8 mouse cellular contexts compared by ENCODE assay signal in genomic region chr8:84722530-84722849, GRCm38 (mm10). TPM values are rescaled to one million over a fixed set of nuclear protein-coding genes. Genes with fewer than 3 reads are reported as not detected.
DNase-seq lines count a peak whose midpoint lies in the region; ATAC-seq and TF ChIP-seq lines count a peak whose summit lies in the region.

No protein-coding gene starts in this region.

- intact Hi-C loops in heart, adult 2 months (cut with DNase I), result no loop called here

- H3K9me3 ChIP-seq in forebrain, embryonic 14.5 days (replicated peaks; ENCODE audit: control insufficient read depth, low read length), result no peaks in the 10 kb centered on the region
- no peaks in the 10 kb centered on the region for H3K9me3 ChIP-seq in liver, embryonic 14.5 days (ENCODE audit: control insufficient read depth, low read length)

- H3K4me3 ChIP-seq in heart, adult 2 months, result no peak overlapping the region
- H3K4me3 ChIP-seq in C2C12 (ENCODE audit: insufficient read depth, poor library complexity, severe bottlenecking), result no peak overlapping the region
- H3K4me3 ChIP-seq in forebrain, embryonic 14.5 days (ENCODE audit: low read depth, low read length), result no peak overlapping the region
- H3K4me3 ChIP-seq in liver, embryonic 14.5 days (ENCODE audit: insufficient read depth in 1 of 2, low read depth in 2 of 2, low read length in 2 of 2), result peak overlapping the region; percentile 66 to 73

- TF ChIP-seq CTCF in heart, adult 2 months (IDR thresholded peaks at IDR 0.05), result no peak
- TF ChIP-seq CTCF in C2C12 (IDR thresholded peaks at IDR 0.05; ENCODE audit: control insufficient read depth, insufficient read depth, insufficient read length), result no peak
- no peak for TF ChIP-seq CTCF in liver, embryonic 14.5 days (IDR thresholded peaks at IDR 0.05; ENCODE audit: low read depth)

- no peak; the same call in 1 of the 2 replicates for ATAC-seq in forebrain, embryonic 14.5 days
- ATAC-seq in liver, embryonic 14.5 days (ENCODE audit: insufficient read depth), result peak; percentile 7

- no peak overlapping the region for H3K4me2 ChIP-seq in forebrain, embryonic 14.5 days (ENCODE audit: low read length)
- peak overlapping the region; percentile 100 for H3K4me2 ChIP-seq in liver, embryonic 14.5 days (ENCODE audit: low read depth)

- no peak for TF ChIP-seq POLR2A in heart, adult 2 months (IDR thresholded peaks at IDR 0.05; ENCODE audit: insufficient read depth, low read depth, low read length)

- no peaks in the 10 kb centered on the region for H3K79me2 ChIP-seq in heart, adult 2 months (replicated peaks; ENCODE audit: control insufficient read depth, insufficient read depth, low read length)
- peaks cover 12% of the 10 kb centered on the region for H3K79me2 ChIP-seq in C2C12 (ENCODE audit: control insufficient read depth, insufficient read depth)

- no peaks in the 10 kb centered on the region for H3K27me3 ChIP-seq in heart, adult 2 months (ENCODE audit: control insufficient read depth, insufficient read depth, low read length)
- no peaks in the 10 kb centered on the region for H3K27me3 ChIP-seq in C2C12 (ENCODE audit: control insufficient read depth, insufficient read depth, insufficient read length)
- no peaks in the 10 kb centered on the region for H3K27me3 ChIP-seq in forebrain, embryonic 14.5 days (replicated peaks; ENCODE audit: control insufficient read depth, insufficient read depth, low read length)
- no peaks in the 10 kb centered on the region for H3K27me3 ChIP-seq in liver, embryonic 14.5 days (ENCODE audit: control insufficient read depth, insufficient read depth, low read length)

- WGBS in heart, adult 2 months, result 51% methylated on average over 6 of the region's 6 CpGs
- WGBS in forebrain, embryonic 14.5 days, result 43% methylated on average over 6 of the region's 6 CpGs
- 33% methylated on average over 6 of the region's 6 CpGs for WGBS in liver, embryonic 14.5 days (ENCODE audit: insufficient replicate concordance)

- peak overlapping the region; percentile 41 for H3K9ac ChIP-seq in heart, adult 2 months (ENCODE audit: low read depth, low read length)
- H3K9ac ChIP-seq in forebrain, embryonic 14.5 days (ENCODE audit: low read length), result peak overlapping the region; percentile 54; the same call in 1 of the 2 replicates
- H3K9ac ChIP-seq in liver, embryonic 14.5 days (replicated peaks), result peak overlapping the region; percentile 92

- H3K79me3 ChIP-seq in C2C12 (ENCODE audit: low read depth), result no peaks in the 10 kb centered on the region

- H3K27ac ChIP-seq in heart, adult 2 months, result peak overlapping the region; percentile 62
- H3K27ac ChIP-seq in forebrain, embryonic 14.5 days (ENCODE audit: low read depth, low read length), result peak overlapping the region; percentile 93
- peak overlapping the region; percentile 96 for H3K27ac ChIP-seq in liver, embryonic 14.5 days

- H3K36me3 ChIP-seq in heart, adult 2 months (ENCODE audit: control insufficient read depth, insufficient read depth, low read length), result peaks cover 19% of the 10 kb centered on the region
- peaks cover 76% of the 10 kb centered on the region for H3K36me3 ChIP-seq in C2C12 (ENCODE audit: control insufficient read depth, insufficient read depth)
- H3K36me3 ChIP-seq in forebrain, embryonic 14.5 days (ENCODE audit: control insufficient read depth, insufficient read depth, low read length), result peaks cover 91% of the 10 kb centered on the region
- H3K36me3 ChIP-seq in liver, embryonic 14.5 days (replicated peaks; ENCODE audit: control insufficient read depth, insufficient read depth, low read depth), result peaks cover 2% of the 10 kb centered on the region

- peak overlapping the region; percentile 49 for H3ac ChIP-seq in C2C12 (ENCODE audit: control insufficient read depth, insufficient read length, low read depth)

- no peak for DNase-seq in heart, adult 2 months
- no peak for DNase-seq in heart, postnatal 4 days
- DNase-seq in forebrain, embryonic 14.5 days (ENCODE audit: low spot score), result no peak
- DNase-seq in liver, embryonic 14.5 days (ENCODE audit: low read depth in 3 of 3, low spot score in 3 of 3), result no peak
- no peak for DNase-seq in spleen, adult 12 weeks (ENCODE audit: low spot score)
- DNase-seq in right cerebral cortex, postnatal 14 days, result no peak
- DNase-seq in spleen, postnatal 14 days (ENCODE audit: low spot score in 2 of 2), result no peak

- H3K4me1 ChIP-seq in heart, adult 2 months (ENCODE audit: control insufficient read depth, insufficient read depth, low read length), result peaks cover 42% of the 10 kb centered on the region
- peaks cover 45% of the 10 kb centered on the region for H3K4me1 ChIP-seq in forebrain, embryonic 14.5 days (ENCODE audit: control insufficient read depth, insufficient read depth, low read length)
- peaks cover 51 to 54% of the 10 kb centered on the region in 2 experiments for H3K4me1 ChIP-seq in liver, embryonic 14.5 days (replicated peaks; ENCODE audit: control insufficient read depth in 2 of 2, insufficient read depth in 2 of 2, low read length in 1 of 2)

- no peak for TF ChIP-seq EP300 in heart, adult 2 months (IDR thresholded peaks at IDR 0.05; ENCODE audit: insufficient read depth, low read depth, low read length)
- no peak for TF ChIP-seq EP300 in liver, embryonic 14.5 days (IDR thresholded peaks at IDR 0.05; ENCODE audit: low read depth)

TF ChIP-seq in C2C12, 6 proteins besides CTCF, POLR2A, EP300 and RAD21:
- TF ChIP-seq MYOG (IDR thresholded peaks at IDR 0.05; ENCODE audit: control insufficient read depth, extremely low read depth, insufficient read length) (no peak), FOSL1 (IDR thresholded peaks at IDR 0.05; ENCODE audit: insufficient read depth, low read length, poor library complexity, severe bottlenecking) (no peak), USF1 (IDR thresholded peaks at IDR 0.05; ENCODE audit: low read depth) (no peak), MYOD1 (IDR thresholded peaks at IDR 0.05; ENCODE audit: control insufficient read depth, insufficient read length, low read depth) (no peak), MAX (IDR thresholded peaks at IDR 0.05) (no peak), CEBPB (IDR thresholded peaks at IDR 0.05; ENCODE audit: low read depth) (no peak)
TF ChIP-seq in C2C12: peak in this region for 0.

RNA-seq across cellular contexts. Expression of gene G430095P16Rik, which starts 0.3 kb away (rescaled TPM):
- under 1 TPM in 1 of 2 experiments, not detected in 1; 0.55 TPM for total RNA-seq in heart, adult 2 months (2021)
- 0.70 TPM in 1 of 2 replicates, not detected in the other for polyA plus RNA-seq in heart, adult 2 months (2012; rRNA removed)
- 1 to 10 TPM; 1.1 to 1.3 TPM for total RNA-seq in heart, postnatal 4 days (2021)
- polyA plus RNA-seq in C2C12 (2012; fragmentation: generic; extraction: Trizol), result 2.9 TPM
- polyA plus RNA-seq in forebrain, embryonic 14.5 days (2014; fragmentation: Nextera tagmentation; extraction: Ambion mirVana), result 1.5 and 1.7 TPM in 2 replicates
- 10.9 and 11.9 TPM in 2 replicates for polyA plus RNA-seq in liver, embryonic 14.5 days (2012; rRNA removed)
- 8.3 and 10.3 TPM in 2 replicates for polyA plus RNA-seq in liver, embryonic 14.5 days (2014; fragmentation: Nextera tagmentation; extraction: Ambion mirVana)

RNA-seq across cellular contexts. Expression of gene Lyl1, which starts 21.2 kb away (rescaled TPM):
- total RNA-seq in heart, adult 2 months (2021), result 1 to 10 TPM; 3.0 to 3.7 TPM
- 4.0 and 7.7 TPM in 2 replicates for polyA plus RNA-seq in heart, adult 2 months (2012; rRNA removed)
- 10 to 100 TPM in 1 of 2 experiments, 1 to 10 TPM in 1; 9.6 to 10.6 TPM for total RNA-seq in heart, postnatal 4 days (2021)
- polyA plus RNA-seq in C2C12 (2012; fragmentation: generic; extraction: Trizol), result 0.04 TPM
- polyA plus RNA-seq in forebrain, embryonic 14.5 days (2014; fragmentation: Nextera tagmentation; extraction: Ambion mirVana), result 2.9 and 3.8 TPM in 2 replicates
- polyA plus RNA-seq in liver, embryonic 14.5 days (2012; rRNA removed), result 45.4 and 46.2 TPM in 2 replicates
- polyA plus RNA-seq in liver, embryonic 14.5 days (2014; fragmentation: Nextera tagmentation; extraction: Ambion mirVana), result 55.6 and 57.7 TPM in 2 replicates

RNA-seq across cellular contexts. Expression of gene Nacc1, which starts 34.8 kb away (rescaled TPM):
- 10 to 100 TPM; 30.5 to 31.0 TPM for total RNA-seq in heart, adult 2 months (2021)
- polyA plus RNA-seq in heart, adult 2 months (2012; rRNA removed), result 45.3 and 50.5 TPM in 2 replicates
- total RNA-seq in heart, postnatal 4 days (2021), result 10 to 100 TPM; 65.0 to 68.7 TPM
- 81.5 TPM for polyA plus RNA-seq in C2C12 (2012; fragmentation: generic; extraction: Trizol)
- 17.0 and 17.6 TPM in 2 replicates for polyA plus RNA-seq in forebrain, embryonic 14.5 days (2014; fragmentation: Nextera tagmentation; extraction: Ambion mirVana)
- 19.0 and 21.2 TPM in 2 replicates for polyA plus RNA-seq in liver, embryonic 14.5 days (2012; rRNA removed)
- 6.3 and 7.6 TPM in 2 replicates for polyA plus RNA-seq in liver, embryonic 14.5 days (2014; fragmentation: Nextera tagmentation; extraction: Ambion mirVana)

RNA-seq across cellular contexts. Expression of gene Trmt1, which starts 36.4 kb away (rescaled TPM):
- total RNA-seq in heart, adult 2 months (2021), result 10 to 100 TPM; 32.0 to 37.4 TPM
- polyA plus RNA-seq in heart, adult 2 months (2012; rRNA removed), result 39.9 and 50.8 TPM in 2 replicates
- total RNA-seq in heart, postnatal 4 days (2021), result 10 to 100 TPM; 47.4 to 48.8 TPM
- polyA plus RNA-seq in C2C12 (2012; fragmentation: generic; extraction: Trizol), result 117 TPM
- polyA plus RNA-seq in forebrain, embryonic 14.5 days (2014; fragmentation: Nextera tagmentation; extraction: Ambion mirVana), result 47.8 and 52.3 TPM in 2 replicates
- polyA plus RNA-seq in liver, embryonic 14.5 days (2012; rRNA removed), result 37.5 and 37.6 TPM in 2 replicates
- 27.4 and 34.1 TPM in 2 replicates for polyA plus RNA-seq in liver, embryonic 14.5 days (2014; fragmentation: Nextera tagmentation; extraction: Ambion mirVana)

RNA-seq across cellular contexts. Expression of gene Ier2, which starts 59.8 kb away (rescaled TPM):
- 10 to 100 TPM; 11.8 to 13.0 TPM for total RNA-seq in heart, adult 2 months (2021)
- polyA plus RNA-seq in heart, adult 2 months (2012; rRNA removed), result 6.8 and 8.1 TPM in 2 replicates
- total RNA-seq in heart, postnatal 4 days (2021), result 10 to 100 TPM; 33.3 to 35.5 TPM
- polyA plus RNA-seq in C2C12 (2012; fragmentation: generic; extraction: Trizol), result 61.4 TPM
- polyA plus RNA-seq in forebrain, embryonic 14.5 days (2014; fragmentation: Nextera tagmentation; extraction: Ambion mirVana), result 26.5 and 29.3 TPM in 2 replicates
- polyA plus RNA-seq in liver, embryonic 14.5 days (2012; rRNA removed), result 6.2 and 8.4 TPM in 2 replicates
- polyA plus RNA-seq in liver, embryonic 14.5 days (2014; fragmentation: Nextera tagmentation; extraction: Ambion mirVana), result 12.6 and 15.0 TPM in 2 replicates

Comparison
In these comparisons a context has a peak if more than half of its experiments do, and no peak if none do; other contexts are left out.
1. H3K4me3 ChIP-seq: peak in liver, embryonic 14.5 days (2 of 2); none in heart, adult 2 months (single experiment), C2C12 (single experiment) and forebrain, embryonic 14.5 days (single experiment).
2. H3K9ac ChIP-seq: peak in every context shown above with its lines; median percentile 92 in liver, embryonic 14.5 days; 54 in forebrain, embryonic 14.5 days; 41 in heart, adult 2 months.
3. Peak in every context shown above with its lines, with median percentiles within 50 percentile points of each other: H3K27ac ChIP-seq.